Comparison of ENCODE assay signal across 18 mouse cellular contexts in genomic region chr1:83569991-83570390, GRCm38 (mm10).
DNase-seq lines count a peak whose midpoint lies in the region; TF ChIP-seq lines count a peak whose summit lies in the region.
"Had no signal": no experiment of that assay in that cellular context is flagged by ENCODE, and none has a peak within 500 bp of the region (broad histone marks: within the 10 kb centered on the region; RNA-seq: fewer than 3 reads in every experiment).

No protein-coding gene starts in this region.

- no peaks in the 10 kb centered on the region for H3K36me3 ChIP-seq in CH12.LX (replicated peaks in 1 of 2; ENCODE audit: control insufficient read depth in 1 of 2, insufficient read depth in 1 of 2, low read length in 1 of 2)
- H3K36me3 ChIP-seq in ES-E14 (ENCODE audit: control insufficient read depth, insufficient read depth, low read length, poor library complexity, severe bottlenecking), result no peaks in the 10 kb centered on the region
- H3K36me3 ChIP-seq: G1E had no signal

- TF ChIP-seq CTCF in CH12.LX (conservative IDR thresholded peaks at IDR 0.05 in 1 of 2, IDR thresholded peaks at IDR 0.05 in 1 of 2; ENCODE audit: low read depth in 2 of 2, low read length in 2 of 2), result no peak

- DNase-seq in CH12.LX (ENCODE audit: extremely low read depth) (no peak), ES-E14 (ENCODE audit: low read depth, low spot score) (no peak)
- DNase-seq in cerebellum, adult 11-12 months, result no peak
- no peak for DNase-seq in kidney, adult 8-10 months
- DNase-seq: adrenal gland, adult 2 months; adrenal gland, adult 8-10 months; adrenal gland, postnatal 10 days; adrenal gland, postnatal 14 days; adrenal gland, postnatal 25 days; adrenal gland, postnatal 36 days; B cell, adult 2 months; cerebellum, adult 11 months; cerebellum, adult 18-20 months; cerebellum, adult 2 months; cerebellum, adult 8-10 months; cerebellum, adult 9-10 months had no signal

- TF ChIP-seq EP300 in CH12.LX (IDR thresholded peaks at IDR 0.05; ENCODE audit: low read length), result no peak

- no peaks in the 10 kb centered on the region for H3K79me2 ChIP-seq in CH12.LX (replicated peaks; ENCODE audit: control insufficient read depth, extremely low read depth, insufficient read depth, poor library complexity, severe bottlenecking)

- in situ Hi-C loops in CH12.LX (cut with MboI; ENCODE audit: low pct_ligation_motif_present, low pct_unique_long_range_greater_than_20kb, low sequenced_read_pairs), result no loop called here
- in situ Hi-C loops in ES-E14 (cut with MboI; ENCODE audit: low sequenced_read_pairs in 2 of 2, unreplicated experiment in 2 of 2), result no loop called here

- TF ChIP-seq POLR2A in CH12.LX (IDR thresholded peaks at IDR 0.05; ENCODE audit: low read depth, low read length), result no peak

- no peaks in the 10 kb centered on the region for H3K4me1 ChIP-seq in CH12.LX (ENCODE audit: control insufficient read depth in 1 of 2, insufficient read depth in 2 of 2)
- no peaks in the 10 kb centered on the region for H3K4me1 ChIP-seq in ES-E14 (ENCODE audit: control insufficient read depth in 2 of 2, insufficient read depth in 2 of 2, low read length in 2 of 2, poor library complexity in 1 of 2)

- H3K9me3 ChIP-seq in CH12.LX (replicated peaks; ENCODE audit: low read length) (no peaks in the 10 kb centered on the region), ES-E14 (ENCODE audit: control insufficient read depth, insufficient read depth, low read depth, low read length) (no peaks in the 10 kb centered on the region)
- H3K9me3 ChIP-seq: G1E had no signal

- no peak overlapping the region for H3K4me2 ChIP-seq in CH12.LX (ENCODE audit: insufficient read depth, low read depth, poor library complexity, severe bottlenecking)

- H3K4me3 ChIP-seq in CH12.LX (replicated peaks in 1 of 3; ENCODE audit: low read depth in 2 of 3, low read length in 2 of 3, poor library complexity in 1 of 3) (no peak overlapping the region), ES-E14 (ENCODE audit: insufficient read depth in 1 of 2, low read depth in 1 of 2, low read length in 2 of 2, poor library complexity in 1 of 2, severe bottlenecking in 1 of 2) (no peak overlapping the region)

- TF ChIP-seq RAD21 in CH12.LX (IDR thresholded peaks at IDR 0.05; ENCODE audit: low read depth, low read length), result no peak

- dilution Hi-C loops in CH12.LX (cut with MboI; ENCODE audit: extremely low pct_ligation_motif_present, extremely low pct_unique_long_range_greater_than_20kb, low sequenced_read_pairs), result no loop called here

- H3K9ac ChIP-seq in CH12.LX (ENCODE audit: insufficient read depth, low read depth) (no peak overlapping the region), ES-E14 (ENCODE audit: insufficient read depth, low read depth, low read length, poor library complexity, severe bottlenecking) (no peak overlapping the region)

- no peaks in the 10 kb centered on the region for H3K27me3 ChIP-seq in CH12.LX (replicated peaks)
- H3K27me3 ChIP-seq: Patski had no signal

- H3K27ac ChIP-seq in CH12.LX (ENCODE audit: insufficient read depth, low read depth) (no peak overlapping the region), ES-E14 (ENCODE audit: insufficient read depth, low read depth, low read length, poor library complexity, severe bottlenecking) (no peak overlapping the region)

TF ChIP-seq in CH12.LX, 34 proteins besides CTCF, POLR2A, EP300 and RAD21:
- TF ChIP-seq RCOR1 (conservative IDR thresholded peaks at IDR 0.05; ENCODE audit: low read depth, low read length) (no peak), PAX5 (IDR thresholded peaks at IDR 0.05; ENCODE audit: low read length) (no peak), MAFK (IDR thresholded peaks at IDR 0.05; ENCODE audit: insufficient replicate concordance, low read length) (peak; percentile 60; the same call in 1 of the 2 replicates), HCFC1 (IDR thresholded peaks at IDR 0.05; ENCODE audit: low read depth, low read length) (no peak), ZKSCAN1 (IDR thresholded peaks at IDR 0.05; ENCODE audit: borderline replicate concordance, low read depth, low read length) (no peak), UBTF (IDR thresholded peaks at IDR 0.05; ENCODE audit: low read depth, low read length) (no peak), GABPA (IDR thresholded peaks at IDR 0.05; ENCODE audit: insufficient replicate concordance, low read depth, low read length) (no peak)
TF ChIP-seq in CH12.LX: peak in this region for 1.

TF ChIP-seq in ES-E14, 5 proteins besides CTCF, POLR2A, EP300 and RAD21:
- TF ChIP-seq MAFK (IDR thresholded peaks at IDR 0.05; ENCODE audit: insufficient read depth, low read depth, low read length), result peak; percentile 70; the same call in 1 of the 2 replicates
- no peak for TF ChIP-seq ZNF384 (IDR thresholded peaks at IDR 0.05; ENCODE audit: low read depth, low read length)
TF ChIP-seq in ES-E14: peak in this region for 1.
